Mouse (Mus musculus): ENCODE data around the gene Npas1.

DNA sequence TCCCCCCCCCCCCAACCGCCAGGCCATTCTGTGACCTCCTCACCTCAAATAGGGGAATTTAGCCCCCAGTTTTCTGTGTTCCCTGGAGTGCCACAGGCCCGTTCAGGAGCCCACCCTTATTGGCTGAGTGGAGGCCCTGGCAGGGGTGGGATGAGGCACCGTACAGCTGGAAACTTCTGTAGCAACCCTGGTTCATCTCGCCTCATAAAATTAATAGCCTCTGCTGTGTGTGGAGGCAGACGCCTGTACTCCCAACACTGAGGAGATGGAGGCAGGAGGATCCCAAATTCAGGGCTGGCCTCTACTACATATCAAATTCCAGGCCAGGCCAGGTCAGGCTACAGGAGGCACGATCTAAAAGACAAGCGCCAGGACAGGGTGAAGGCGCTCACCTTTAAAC lies 3.7 kb downstream of the Npas1 start:
- TF ChIP-seq CTCF (IDR thresholded peaks at IDR 0.05; ENCODE audit: insufficient read depth, low read length) = no peak
- TF ChIP-seq POLR2A (IDR thresholded peaks at IDR 0.05; ENCODE audit: borderline replicate concordance, extremely low read depth, low read depth, low read length) = no peak
